Mouse (Mus musculus) C2C12 (cell line): ENCODE results near the gene Iqgap3. TPM values are rescaled to one million over a fixed set of nuclear protein-coding genes. Genes with fewer than 3 reads are reported as not detected.

ENCODE experiments used
- H3K27me3 ChIP-seq: one replicate; pipeline ENCODE4 v1.6.1; 2011; ENCODE audit not compliant: control insufficient read depth, insufficient read depth, insufficient read length
- H3K36me3 ChIP-seq: one replicate; pipeline ENCODE4 v1.6.1; 2011; ENCODE audit not compliant: control insufficient read depth, insufficient read depth
- H3K4me3 ChIP-seq: one replicate; pipeline ENCODE4 v1.5.1; 2011; ENCODE audit warnings: mild to moderate bottlenecking, control low read depth; ENCODE audit not compliant: poor library complexity, insufficient read depth, severe bottlenecking
- H3K79me2 ChIP-seq: one replicate; pipeline ENCODE4 v1.6.1; 2011; ENCODE audit not compliant: control insufficient read depth, insufficient read depth
- H3K79me3 ChIP-seq: one replicate; pipeline ENCODE4 v1.6.1; 2011; ENCODE audit warnings: low read depth, control low read depth
- H3ac ChIP-seq: one replicate; pipeline ENCODE3; 2011; ENCODE audit warnings: low read depth; ENCODE audit not compliant: control insufficient read depth, insufficient read length
- CEBPB ChIP-seq: IDR thresholded peaks from one replicate; pipeline ENCODE4 v1.6.1; 2011; ENCODE audit warnings: low read depth, mild to moderate bottlenecking, control low read depth, moderate library complexity
- CTCF ChIP-seq: IDR thresholded peaks from one replicate; pipeline ENCODE4 v1.5.1; 2011; ENCODE audit not compliant: control insufficient read depth, insufficient read depth, insufficient read length
- FOSL1 ChIP-seq: IDR thresholded peaks from one replicate; pipeline ENCODE4 v1.8.0; 2011; ENCODE audit warnings: mild to moderate bottlenecking, low read length; ENCODE audit not compliant: poor library complexity, insufficient read depth, severe bottlenecking
- MAX ChIP-seq: IDR thresholded peaks from one replicate; pipeline ENCODE4 v1.6.1; 2011; ENCODE audit warnings: mild to moderate bottlenecking, control low read depth
- MYOD1 ChIP-seq: IDR thresholded peaks from one replicate; pipeline ENCODE4 v1.6.1; 2011; ENCODE audit warnings: low read depth; ENCODE audit not compliant: control insufficient read depth, insufficient read length
- MYOG ChIP-seq: IDR thresholded peaks from one replicate; pipeline ENCODE4 v1.6.1; 2011; ENCODE audit not compliant: control insufficient read depth, insufficient read length; ENCODE audit errors: extremely low read depth
- USF1 ChIP-seq: IDR thresholded peaks from one replicate; pipeline ENCODE4 v1.6.1; 2011; ENCODE audit warnings: low read depth, mild to moderate bottlenecking, control low read depth, moderate library complexity
- polyA plus RNA-seq: library from polyadenylated mRNA; unstranded; fragments of >200 nt; fragmentation: generic; extraction: Trizol; gene quantifications from one replicate; pipeline ENCODE4 v1.2.1, GENCODE M21; 2012; ENCODE audit warnings: missing spikeins

The Iqgap3 gene
- polyA plus RNA-seq, 1 experiment: 23.9 TPM

DNA sequence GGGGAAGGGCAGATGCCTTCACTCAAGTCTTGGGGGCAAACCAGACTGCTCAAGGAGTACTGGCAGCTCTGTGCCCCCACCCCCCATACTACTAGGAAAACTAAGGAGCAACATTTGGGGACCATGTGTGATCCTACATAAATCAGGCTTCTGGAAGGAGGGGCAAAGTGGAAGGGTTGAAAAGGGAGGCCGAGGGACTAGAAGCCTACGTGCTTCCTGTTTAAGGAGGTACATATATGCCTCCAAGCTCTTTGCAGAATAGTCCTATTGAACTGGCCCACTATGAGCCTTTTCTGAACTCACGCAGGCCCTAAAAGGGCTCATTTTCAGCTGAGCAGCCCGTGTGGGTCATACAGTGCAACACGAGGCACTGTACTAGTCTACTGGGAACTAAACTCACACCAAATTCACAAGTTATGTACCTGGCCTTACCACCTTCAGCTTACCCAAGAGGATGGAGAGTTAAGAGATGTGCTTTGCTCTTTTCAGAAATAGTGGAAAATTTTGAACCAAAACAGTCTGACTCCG lies 59.2 kb downstream of the Iqgap3 start:
- no peak overlapping the region for H3K4me3 ChIP-seq

GRCm38 (mm10) chr3:88141439-88141786 lies 59.6 kb downstream of the Iqgap3 start:
- Histone ChIP-seq H3K79me2 (peaks cover 40% of the 10 kb centered on the region), H3ac (no peak overlapping the region), H3K36me3 (peaks cover 5% of the 10 kb centered on the region), H3K4me3 (peak overlapping the region; percentile 90), H3K27me3 (no peaks in the 10 kb centered on the region), H3K79me3 (peaks cover 33% of the 10 kb centered on the region)
- TF ChIP-seq MYOD1 (no peak), CEBPB (no peak), MAX (no peak), CTCF (no peak), USF1 (no peak), MYOG (no peak), FOSL1 (no peak)

More for the DNA sequence above, 59.2 kb downstream of the Iqgap3 start:
- Histone ChIP-seq H3K79me3 (peaks cover 29% of the 10 kb centered on the region), H3K36me3 (peaks cover 5% of the 10 kb centered on the region), H3K27me3 (no peaks in the 10 kb centered on the region), H3ac (no peak overlapping the region), H3K79me2 (peaks cover 36% of the 10 kb centered on the region)
- TF ChIP-seq USF1 (no peak), FOSL1 (no peak), MYOG (no peak), MYOD1 (no peak), CEBPB (no peak), CTCF (no peak), MAX (no peak)

DNA sequence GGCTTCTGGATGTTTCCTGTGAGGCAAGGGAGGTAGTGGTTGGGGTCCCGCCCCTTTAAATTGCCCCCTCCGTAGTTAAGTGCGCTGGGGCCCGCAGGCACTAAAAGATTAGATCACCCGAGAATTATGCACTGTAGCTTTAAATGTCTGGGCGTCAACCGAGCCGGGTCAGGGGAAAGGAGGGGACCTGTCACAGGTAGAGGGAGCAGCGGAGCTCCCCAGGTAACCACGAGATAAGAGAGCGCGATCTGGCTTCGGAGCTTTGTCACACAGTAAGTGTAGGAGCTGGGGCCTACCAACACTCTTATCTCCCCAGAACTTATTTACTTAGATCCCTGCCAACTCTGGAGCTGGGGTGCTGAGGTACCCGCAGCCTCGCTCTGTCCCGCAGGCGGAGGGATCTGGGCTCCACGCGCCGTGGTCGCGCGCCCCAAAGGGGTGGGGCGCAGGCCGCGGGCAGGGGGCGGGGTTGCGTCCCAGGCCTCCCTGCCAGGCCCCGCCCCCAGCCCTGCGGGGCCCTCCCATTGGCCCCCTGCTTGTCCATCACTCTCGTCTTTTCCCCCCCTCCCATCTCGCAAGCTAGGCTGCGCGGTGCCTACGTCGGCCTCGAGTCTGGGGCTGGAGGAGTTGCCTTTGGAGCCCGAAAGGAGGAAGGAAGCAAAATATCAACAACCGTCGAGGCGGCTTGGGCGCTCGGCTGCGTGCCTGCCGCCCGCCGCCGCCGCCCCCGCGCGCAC lies 60.2 kb downstream of the Iqgap3 start, which contains the start of gene Mef2d:
Gene Mef2d, plus strand, starts transcription at position 586 of the 737 bp plus-strand sequence.
- peaks cover 38% of the 10 kb centered on the region for H3K79me3 ChIP-seq
- H3K79me2 ChIP-seq: peaks cover 46% of the 10 kb centered on the region
- no peak for TF ChIP-seq MYOD1
- peak; percentile 88 for TF ChIP-seq MAX
- no peak for TF ChIP-seq MYOG
- TF ChIP-seq FOSL1: no peak
- no peak for TF ChIP-seq USF1
- no peak for TF ChIP-seq CEBPB
- H3ac ChIP-seq: peak within 1 kb of the TSS; percentile 65
- peak within 1 kb of the TSS; percentile 90 for H3K4me3 ChIP-seq
- peaks cover 5% of the 10 kb centered on the region for H3K36me3 ChIP-seq
- H3K27me3 ChIP-seq: no peaks in the 10 kb centered on the region

- H3K27me3 ChIP-seq: no peaks in the 10 kb centered on the region
- TF ChIP-seq MYOD1: no peak
- TF ChIP-seq FOSL1: no peak
- TF ChIP-seq MYOG: no peak
- TF ChIP-seq CEBPB: no peak
- no peak for TF ChIP-seq MAX
- no peak for TF ChIP-seq CTCF
- no peak for TF ChIP-seq USF1
- H3K79me2 ChIP-seq: peaks cover 52% of the 10 kb centered on the region
- H3ac ChIP-seq: peak overlapping the region; percentile 65
- H3K4me3 ChIP-seq: peak overlapping the region; percentile 90
- peaks cover 11% of the 10 kb centered on the region for H3K36me3 ChIP-seq
- peaks cover 44% of the 10 kb centered on the region for H3K79me3 ChIP-seq
These were observed 60.8 kb downstream of the Iqgap3 start for GRCm38 (mm10) chr3:88142546-88142915.

GRCm38 (mm10) chr3:88142916-88143771 lies 61.4 kb downstream of the Iqgap3 start:
- Histone ChIP-seq H3K27me3 (no peaks in the 10 kb centered on the region), H3ac (peak overlapping the region; percentile 65), H3K36me3 (peaks cover 14% of the 10 kb centered on the region), H3K4me3 (peak overlapping the region; percentile 90), H3K79me2 (peaks cover 58% of the 10 kb centered on the region), H3K79me3 (peaks cover 50% of the 10 kb centered on the region)
- no peak for TF ChIP-seq CEBPB
- no peak for TF ChIP-seq USF1
- TF ChIP-seq MAX: no peak
- no peak for TF ChIP-seq FOSL1
- no peak for TF ChIP-seq MYOG
- TF ChIP-seq MYOD1: no peak
- no peak for TF ChIP-seq CTCF
